Mouse (Mus musculus) brain, embryonic 14.5 days (tissue): Measurements from ENCODE around the gene Hadha.

ENCODE experiments used
- CTCF ChIP-seq: fragments of 200-500 bp; IDR thresholded peaks from 2 replicates; pipeline ENCODE4 v1.5.1; 2012; ENCODE audit warnings: inconsistent platforms, mild to moderate bottlenecking, moderate library complexity, borderline replicate concordance; ENCODE audit not compliant: insufficient read depth, insufficient read length; ENCODE audit errors: extremely low read depth
- POLR2A ChIP-seq: fragments of 200-500 bp; IDR thresholded peaks from 2 replicates; pipeline ENCODE4 v1.6.1; 2012; ENCODE audit warnings: mild to moderate bottlenecking, inconsistent platforms, borderline replicate concordance; ENCODE audit not compliant: poor library complexity, insufficient read depth, insufficient read length, severe bottlenecking; ENCODE audit errors: extremely low read depth

DNA sequence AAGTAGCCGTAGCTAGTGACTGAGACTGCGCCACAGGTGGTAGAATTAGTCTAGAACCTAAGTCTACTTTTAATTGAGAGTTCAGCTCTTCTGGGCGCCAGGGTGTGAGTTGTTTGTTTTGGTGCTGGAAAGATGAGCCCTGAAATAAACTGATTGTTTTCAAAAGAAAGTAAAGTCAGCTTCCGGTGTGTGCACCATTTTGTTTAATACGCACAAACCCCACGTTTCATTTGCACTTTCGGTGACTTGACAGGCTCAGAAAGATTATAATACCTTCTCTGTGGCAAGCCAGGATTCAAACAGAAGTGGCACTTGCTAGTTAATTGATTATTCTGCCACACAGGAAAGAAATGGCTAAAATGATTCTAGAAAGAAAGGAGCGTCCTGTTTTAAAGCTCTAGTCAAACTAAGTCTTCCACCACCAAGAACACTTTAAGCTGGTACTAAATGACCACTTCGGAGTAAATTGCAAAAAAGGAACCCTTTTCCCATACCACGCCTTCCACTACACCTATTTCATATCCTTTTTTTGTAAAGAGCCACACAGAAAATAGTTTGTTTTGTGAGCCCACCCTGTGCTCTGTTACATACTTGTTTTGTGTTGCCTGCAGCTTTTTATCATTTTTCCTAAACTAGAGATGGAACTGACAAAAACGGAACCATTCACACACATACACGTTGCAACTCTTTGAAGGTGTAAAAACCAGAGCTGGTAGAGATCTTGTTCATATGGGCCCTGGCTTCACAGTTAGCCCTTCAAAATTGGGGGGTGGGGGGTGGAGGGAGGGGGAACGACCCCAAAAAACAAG, 1.1 kb upstream of the Hadha start:
- no peak for TF ChIP-seq POLR2A
- TF ChIP-seq CTCF: no peak
